Mouse (Mus musculus) limb, embryonic 14.5 days (tissue): ENCODE data around the gene Zfp706. TPM values are rescaled to one million over a fixed set of nuclear protein-coding genes. Genes with fewer than 3 reads are reported as not detected.

ENCODE experiments used
- ATAC-seq: fragments of 200-750 bp; cut with Nextera tagmentation; 2 replicates; pipeline ENCODE4 v1.8.0; 2017; ENCODE audit warnings: low read depth, moderate number of reproducible peaks, moderate TSS enrichment; ENCODE audit not compliant: low FRiP score
- DNase-seq: peaks from one replicate; pipeline ENCODE4 v3.0.0-alpha.2; 2015; ENCODE audit warnings: low spot score
- H3K27ac ChIP-seq: fragments of 300-500 bp; sonication (generic); replicated peaks from 2 replicates; pipeline ENCODE4 v1.5.1; 2014; ENCODE audit warnings: low read depth, mild to moderate bottlenecking, low read length, moderate library complexity, mixed read lengths
- H3K27me3 ChIP-seq: fragments of 300-500 bp; sonication (generic); 2 replicates; pipeline ENCODE4 v1.6.1; 2014; ENCODE audit warnings: low read length, mixed read lengths; ENCODE audit not compliant: control insufficient read depth, insufficient read depth
- H3K36me3 ChIP-seq: fragments of 300-500 bp; sonication (generic); 2 replicates; pipeline ENCODE4 v1.6.1; 2014; ENCODE audit warnings: mild to moderate bottlenecking, low read length, moderate library complexity, mixed read lengths; ENCODE audit not compliant: control insufficient read depth, insufficient read depth
- H3K4me1 ChIP-seq: fragments of 300-500 bp; sonication (generic); 2 replicates; pipeline ENCODE4 v1.6.1; 2014; ENCODE audit warnings: antibody characterized with exemption, low read length, mixed read lengths; ENCODE audit not compliant: control insufficient read depth, insufficient read depth
- H3K4me2 ChIP-seq: fragments of 300-500 bp; sonication (generic); replicated peaks from 2 replicates; pipeline ENCODE4 v1.6.1; 2014; ENCODE audit warnings: low read depth, mild to moderate bottlenecking, low read length, moderate library complexity; ENCODE audit not compliant: severe bottlenecking
- H3K4me3 ChIP-seq: fragments of 300-500 bp; sonication (generic); replicated peaks from 2 replicates; pipeline ENCODE4 v1.5.1; 2014; ENCODE audit warnings: low read length
- H3K9ac ChIP-seq: fragments of 300-500 bp; sonication (generic); 2 replicates; pipeline ENCODE4 v1.6.1; 2014; ENCODE audit warnings: mild to moderate bottlenecking, low read depth, low read length, moderate library complexity; ENCODE audit not compliant: severe bottlenecking
- H3K9me3 ChIP-seq: fragments of 300-500 bp; sonication (generic); 2 replicates; pipeline ENCODE4 v1.6.1; 2016; ENCODE audit warnings: low read length; ENCODE audit not compliant: control insufficient read depth
- POLR2A ChIP-seq: fragments of 200-500 bp; IDR thresholded peaks from 2 replicates; pipeline ENCODE4 v1.8.0; 2012; ENCODE audit warnings: inconsistent platforms, mild to moderate bottlenecking, moderate library complexity, borderline replicate concordance; ENCODE audit not compliant: insufficient read depth, insufficient read length; ENCODE audit errors: extremely low read depth
- WGBS: fragments of 180-500 bp; shearing (Covaris S2); extraction: QIAGEN DNeasy Blood & Tissue Kit; methylation state at CpG from one replicate; pipeline ENCODE4 v1.1.7; 2014; 5-methylcytosine and 5-hydroxymethylcytosine counted together
- polyA plus RNA-seq, 2 experiments: library from polyadenylated mRNA; depleted of rRNA in 1 of 2; stranded (reverse) in 1 of 2; unstranded in 1 of 2; fragments of >200 nt; fragmentation: Nextera tagmentation in 1 of 2; extraction: Ambion mirVana in 1 of 2; gene quantifications; 2 replicates each; pipeline versions ENCODE4 v1.2.1 to v1.2.3; 2012 to 2014

Zfp706 gene
- polyA plus RNA-seq, 2 experiments, result 98.3 to 400 TPM

GRCm38 (mm10) chr15:36993435-36994178 lies 14.0 kb downstream of the Zfp706 start:
- no peak for ATAC-seq
- Histone ChIP-seq H3K4me3 (no peak overlapping the region), H3K9me3 (no peaks in the 10 kb centered on the region), H3K4me1 (no peaks in the 10 kb centered on the region), H3K9ac (no peak overlapping the region), H3K4me2 (no peak overlapping the region), H3K36me3 (peaks cover 15% of the 10 kb centered on the region), H3K27ac (no peak overlapping the region), H3K27me3 (no peaks in the 10 kb centered on the region)
- WGBS, result 56% methylated on average over 8 of the region's 8 CpGs
- DNase-seq, result no peak
- no peak for TF ChIP-seq POLR2A

GRCm38 (mm10) chr15:36991353-36991752 lies 16.2 kb downstream of the Zfp706 start:
- ATAC-seq (no peak), DNase-seq (no peak)
- no peaks in the 10 kb centered on the region for H3K36me3 ChIP-seq
- H3K9ac ChIP-seq, result no peak overlapping the region
- H3K27ac ChIP-seq, result no peak overlapping the region
- no peak for TF ChIP-seq POLR2A
- no peaks in the 10 kb centered on the region for H3K27me3 ChIP-seq
- H3K4me2 ChIP-seq, result no peak overlapping the region
- 0 out of 2 replicates have a peak, but pooled peaks cover 3% of the 10 kb centered on the region for H3K4me1 ChIP-seq
- no peaks in the 10 kb centered on the region for H3K9me3 ChIP-seq
- 73% methylated on average over 6 of the region's 6 CpGs for WGBS
- no peak overlapping the region for H3K4me3 ChIP-seq

GRCm38 (mm10) chr15:36989922-36990321 lies 17.7 kb downstream of the Zfp706 start:
- H3K9me3 ChIP-seq, result no peaks in the 10 kb centered on the region
- no peak for ATAC-seq
- no peak overlapping the region for H3K27ac ChIP-seq
- 0 out of 2 replicates have a peak, but pooled peaks cover 5% of the 10 kb centered on the region for H3K4me1 ChIP-seq
- no peak for TF ChIP-seq POLR2A
- no peak for DNase-seq
- no peaks in the 10 kb centered on the region for H3K27me3 ChIP-seq
- no peak overlapping the region for H3K4me2 ChIP-seq
- no peak overlapping the region for H3K4me3 ChIP-seq
- 84% methylated on average over 11 of the region's 11 CpGs for WGBS
- H3K36me3 ChIP-seq, result no peaks in the 10 kb centered on the region
- no peak overlapping the region for H3K9ac ChIP-seq

GRCm38 (mm10) chr15:36988718-36989115 lies 18.9 kb downstream of the Zfp706 start:
- ATAC-seq, result no peak
- 0 out of 2 replicates have a peak, but pooled peaks cover 6% of the 10 kb centered on the region for H3K4me1 ChIP-seq
- WGBS, result 82% methylated on average over 2 of the region's 2 CpGs

GRCm38 (mm10) chr15:36987976-36988717 lies 19.4 kb downstream of the Zfp706 start:
- H3K36me3 ChIP-seq, result no peaks in the 10 kb centered on the region
- no peaks in the 10 kb centered on the region for H3K9me3 ChIP-seq
- no peak overlapping the region for H3K4me2 ChIP-seq
- H3K4me1 ChIP-seq, result 0 out of 2 replicates have a peak, but pooled peaks cover 6% of the 10 kb centered on the region
- H3K4me3 ChIP-seq, result no peak overlapping the region
- H3K9ac ChIP-seq, result no peak overlapping the region
- DNase-seq (no peak), ATAC-seq (no peak)
- WGBS, result 86% methylated on average over 13 of the region's 13 CpGs
- H3K27me3 ChIP-seq, result no peaks in the 10 kb centered on the region
- TF ChIP-seq POLR2A, result no peak
- H3K27ac ChIP-seq, result no peak overlapping the region

More at GRCm38 (mm10) chr15:36988718-36989115, 18.9 kb downstream of the Zfp706 start:
- no peak for DNase-seq
- no peak overlapping the region for H3K9ac ChIP-seq
- H3K9me3 ChIP-seq, result no peaks in the 10 kb centered on the region
- no peak for TF ChIP-seq POLR2A
- H3K36me3 ChIP-seq, result no peaks in the 10 kb centered on the region
- no peaks in the 10 kb centered on the region for H3K27me3 ChIP-seq
- no peak overlapping the region for H3K27ac ChIP-seq
- H3K4me2 ChIP-seq, result no peak overlapping the region
- H3K4me3 ChIP-seq, result no peak overlapping the region
